Mouse (Mus musculus): ENCODE measurements at regions not wholly inside any gene's neighbourhood (a gene's known extent, or its start where the extent isn't known, plus 50 kb on each side); places are given as distances from the start of the nearest gene placed in this dataset.
"Not testable (repeated sequence)": the region's sequence is repeated elsewhere in the genome, so short reads cannot be mapped to it uniquely, and the experiment has no call there.

DNA sequence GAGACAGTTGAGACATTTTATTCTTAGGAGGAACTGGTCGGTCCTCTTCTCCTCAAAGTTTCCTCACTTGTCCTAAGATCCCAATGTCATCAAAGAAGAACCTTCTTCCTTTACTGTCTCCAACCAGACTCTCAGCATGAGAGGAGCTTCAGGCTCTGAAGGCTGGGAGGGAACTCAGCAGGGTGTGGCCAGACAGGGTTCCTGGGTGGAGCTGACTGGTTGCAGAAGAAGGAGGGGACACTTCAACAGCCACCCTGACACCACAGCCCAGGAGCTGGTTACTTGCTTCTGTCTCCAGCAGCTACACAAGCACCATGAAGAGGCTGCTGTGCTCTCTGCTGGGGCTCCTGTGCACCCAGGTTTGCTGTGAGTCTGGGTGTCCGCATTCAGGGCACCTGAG lies 866.5 kb upstream of the Olfr1507 start:
- TF ChIP-seq MAFK (IDR thresholded peaks at IDR 0.05; ENCODE audit: insufficient read depth, low read depth, low read length); CHD2 (IDR thresholded peaks at IDR 0.05; ENCODE audit: low read depth, low read length); ZNF384 (IDR thresholded peaks at IDR 0.05; ENCODE audit: low read depth, low read length): not testable (repeated sequence)

Measured in ES-E14 (cell line).